Mouse (Mus musculus) c-Kit-positive CD71-positive TER-119-positive erythroid progenitor cells, embryonic 14.5 days (primary cell): ENCODE data around the gene Mindy4.

ENCODE experiments used
- DNase-seq: peaks from one replicate; pipeline ENCODE4 v3.0.0-alpha.2; 2013; ENCODE audit warnings: low spot score

Mindy4 gene

GRCm38 (mm10) chr6:55257246-55257645 is 54.1 kb downstream of the Mindy4 start:
- no peak for DNase-seq

- DNase-seq: no peak
Observed at GRCm38 (mm10) chr6:55258428-55259325, 55.5 kb downstream of the Mindy4 start.

- no peak for DNase-seq
Observed at GRCm38 (mm10) chr6:55262161-55262560, 59.0 kb downstream of the Mindy4 start.

- peak; percentile 83 for DNase-seq
Observed at GRCm38 (mm10) chr6:55263490-55264046, 60.4 kb downstream of the Mindy4 start.

- peak; percentile 74 for DNase-seq
Observed at GRCm38 (mm10) chr6:55264741-55265366, 61.7 kb downstream of the Mindy4 start.

GRCm38 (mm10) chr6:55272952-55273351 is 69.8 kb downstream of the Mindy4 start:
- DNase-seq: no peak

GRCm38 (mm10) chr6:55273463-55273862 is 70.3 kb downstream of the Mindy4 start:
- DNase-seq: no peak

- no peak for DNase-seq
Observed at GRCm38 (mm10) chr6:55275000-55275399, 71.8 kb downstream of the Mindy4 start.

- DNase-seq: no peak
Observed at GRCm38 (mm10) chr6:55275786-55276185, 72.6 kb downstream of the Mindy4 start.

GRCm38 (mm10) chr6:55276692-55277282 is 73.6 kb downstream of the Mindy4 start:
- no peak for DNase-seq

GRCm38 (mm10) chr6:55278086-55278485 is 74.9 kb downstream of the Mindy4 start:
- no peak for DNase-seq

- DNase-seq: no peak
Observed at GRCm38 (mm10) chr6:55278520-55278919, 75.3 kb downstream of the Mindy4 start.

GRCm38 (mm10) chr6:55280979-55281378 is 77.8 kb downstream of the Mindy4 start:
- DNase-seq: no peak

- DNase-seq: no peak
Observed at GRCm38 (mm10) chr6:55281687-55282086, 78.5 kb downstream of the Mindy4 start.

- no peak for DNase-seq
Observed at GRCm38 (mm10) chr6:55282348-55282747, 79.2 kb downstream of the Mindy4 start.

- DNase-seq: no peak
Observed at GRCm38 (mm10) chr6:55285218-55285617, 82.0 kb downstream of the Mindy4 start.

- DNase-seq: no peak
Observed at GRCm38 (mm10) chr6:55288007-55288602, 84.9 kb downstream of the Mindy4 start.

- DNase-seq: no peak
Observed at GRCm38 (mm10) chr6:55294549-55295131, 91.5 kb downstream of the Mindy4 start.

GRCm38 (mm10) chr6:55295325-55295724 is 92.1 kb downstream of the Mindy4 start:
- no peak for DNase-seq

GRCm38 (mm10) chr6:55299482-55299881 is 96.3 kb downstream of the Mindy4 start:
- peak; percentile 31 for DNase-seq

- no peak for DNase-seq
Observed at GRCm38 (mm10) chr6:55299917-55300316, 96.7 kb downstream of the Mindy4 start.

GRCm38 (mm10) chr6:55300704-55301103 is 97.5 kb downstream of the Mindy4 start:
- no peak for DNase-seq
